Mouse (Mus musculus) bone marrow, adult 2 months (tissue): ENCODE data around the gene Terf2.

Experiments
- CTCF ChIP-seq: fragments of 200-500 bp; IDR thresholded peaks from 2 replicates; pipeline ENCODE4 v1.5.1; 2011; ENCODE audit warnings: low read length, control low read depth; ENCODE audit not compliant: control insufficient read depth, insufficient read depth
- POLR2A ChIP-seq: fragments of 200-500 bp; IDR thresholded peaks from 2 replicates; pipeline ENCODE4 v1.6.1; 2011; ENCODE audit warnings: low read depth, mild to moderate bottlenecking, control low read depth, low read length, borderline replicate concordance; ENCODE audit not compliant: control insufficient read depth

GRCm38 (mm10) chr8:107046976-107047375 is 49.4 kb downstream of the Terf2 start:
- TF ChIP-seq CTCF (no peak), POLR2A (no peak)
